Mouse (Mus musculus): ENCODE data around the gene Timm13. TPM values are rescaled to one million over a fixed set of nuclear protein-coding genes. Genes with fewer than 3 reads are reported as not detected.

The Timm13 gene
- polyA plus RNA-seq, 1 experiment from 2014 or later = 339 TPM

GRCm38 (mm10) chr10:80856267-80856666 is 44.5 kb downstream of the Timm13 start:
- peak overlapping the region; percentile 90; the same call in 1 of the 2 replicates for H3K9ac ChIP-seq
- peak overlapping the region; percentile 100 for H3K4me2 ChIP-seq (replicated peaks)
- H3K9me3 ChIP-seq (replicated peaks) = no peaks in the 10 kb centered on the region
- WGBS = 34% methylated on average over 3 of the region's 3 CpGs
- H3K27me3 ChIP-seq = no peaks in the 10 kb centered on the region
- no peak for ATAC-seq (ENCODE audit: insufficient number of reproducible peaks, low FRiP score, low TSS enrichment, low read depth)
- H3K4me1 ChIP-seq = peaks cover 38% of the 10 kb centered on the region
- peak overlapping the region; percentile 48; the same call in 1 of the 2 replicates for H3K27ac ChIP-seq (replicated peaks)
- peak overlapping the region; percentile 96 for H3K4me3 ChIP-seq (replicated peaks)
- peaks cover 20% of the 10 kb centered on the region for H3K36me3 ChIP-seq

GRCm38 (mm10) chr10:80855749-80856073 is 45.1 kb downstream of the Timm13 start:
- peak overlapping the region; percentile 90 for H3K9ac ChIP-seq
- H3K4me3 ChIP-seq (replicated peaks) = peak overlapping the region; percentile 96
- H3K4me1 ChIP-seq = peaks cover 38% of the 10 kb centered on the region
- H3K4me2 ChIP-seq (replicated peaks) = peak overlapping the region; percentile 100
- 13% methylated on average over 11 of the region's 11 CpGs for WGBS
- no peaks in the 10 kb centered on the region for H3K9me3 ChIP-seq (replicated peaks)
- H3K27me3 ChIP-seq = no peaks in the 10 kb centered on the region
- H3K27ac ChIP-seq (replicated peaks) = peak overlapping the region; percentile 48; the same call in 1 of the 2 replicates
- peaks cover 24% of the 10 kb centered on the region for H3K36me3 ChIP-seq
- no peak for ATAC-seq (ENCODE audit: insufficient number of reproducible peaks, low FRiP score, low TSS enrichment, low read depth)

GRCm38 (mm10) chr10:80854913-80855748 is 45.6 kb downstream of the Timm13 start, which contains the start of the genes Lsm7 and Sppl2b:
Lsm7 (minus strand) TSS chr10:80855209.
Sppl2b (plus strand) TSS chr10:80855275.
- Histone ChIP-seq H3K4me1 (peaks cover 38% of the 10 kb centered on the region), H3K27ac (replicated peaks) (peak within 1 kb of the TSS; percentile 72), H3K27me3 (no peaks in the 10 kb centered on the region), H3K9ac (peak within 1 kb of the TSS; percentile 90), H3K36me3 (peaks cover 24% of the 10 kb centered on the region), H3K9me3 (replicated peaks) (no peaks in the 10 kb centered on the region), H3K4me3 (replicated peaks) (peak within 1 kb of the TSS; percentile 96), H3K4me2 (replicated peaks) (peak within 1 kb of the TSS; percentile 100)
- WGBS = under 1% methylated on average over 81 of the region's 81 CpGs
- peak; percentile 86 for ATAC-seq (ENCODE audit: insufficient number of reproducible peaks, low FRiP score, low TSS enrichment, low read depth)

Other genes with a start within 250 kb of the Timm13 start
- 82.2 and 82.7 TPM in 2 replicates for gene Btbd2, start 243.9 kb downstream of the Timm13 start, polyA plus RNA-seq (2015; fragmentation: Nextera tagmentation; extraction: Ambion mirVana)
- gene Mknk2, start 222.9 kb downstream of the Timm13 start, polyA plus RNA-seq (2015; fragmentation: Nextera tagmentation; extraction: Ambion mirVana) = 99.0 and 105 TPM in 2 replicates
- 48.2 and 51.8 TPM in 2 replicates for gene Mob3a, start 199.0 kb downstream of the Timm13 start, polyA plus RNA-seq (2015; fragmentation: Nextera tagmentation; extraction: Ambion mirVana)
- 27.0 and 28.0 TPM in 2 replicates for gene Izumo4, start 198.8 kb downstream of the Timm13 start, polyA plus RNA-seq (2015; fragmentation: Nextera tagmentation; extraction: Ambion mirVana)
- 75.2 and 76.1 TPM in 2 replicates for gene Ap3d1, start 158.7 kb downstream of the Timm13 start, polyA plus RNA-seq (2015; fragmentation: Nextera tagmentation; extraction: Ambion mirVana)
- 17.1 and 21.7 TPM in 2 replicates for gene Dot1l, start 145.8 kb downstream of the Timm13 start, polyA plus RNA-seq (2015; fragmentation: Nextera tagmentation; extraction: Ambion mirVana)
- 68.1 and 79.7 TPM in 2 replicates for gene Sf3a2, start 102.8 kb downstream of the Timm13 start, polyA plus RNA-seq (2015; fragmentation: Nextera tagmentation; extraction: Ambion mirVana)
- gene Plekhj1, start 102.3 kb downstream of the Timm13 start, polyA plus RNA-seq (2015; fragmentation: Nextera tagmentation; extraction: Ambion mirVana) = 121 and 125 TPM in 2 replicates
- 0.09 TPM in 1 of 2 replicates, not detected in the other for gene Amh, start 95.7 kb downstream of the Timm13 start, polyA plus RNA-seq (2015; fragmentation: Nextera tagmentation; extraction: Ambion mirVana)
- 10.0 and 13.8 TPM in 2 replicates for gene Jsrp1, start 87.5 kb downstream of the Timm13 start, polyA plus RNA-seq (2015; fragmentation: Nextera tagmentation; extraction: Ambion mirVana)
- 1,751 and 1,885 TPM in 2 replicates for gene Oaz1, start 74.3 kb downstream of the Timm13 start, polyA plus RNA-seq (2015; fragmentation: Nextera tagmentation; extraction: Ambion mirVana)
- 2.2 and 2.5 TPM in 2 replicates for gene Lingo3, start 56.9 kb downstream of the Timm13 start, polyA plus RNA-seq (2015; fragmentation: Nextera tagmentation; extraction: Ambion mirVana)
- 252 and 265 TPM in 2 replicates for gene Lsm7, start 45.8 kb downstream of the Timm13 start, polyA plus RNA-seq (2015; fragmentation: Nextera tagmentation; extraction: Ambion mirVana)
- gene Sppl2b, start 45.7 kb downstream of the Timm13 start, polyA plus RNA-seq (2015; fragmentation: Nextera tagmentation; extraction: Ambion mirVana) = 51.3 and 60.7 TPM in 2 replicates
- gene Tmprss9, start 29.1 kb downstream of the Timm13 start, polyA plus RNA-seq (2015; fragmentation: Nextera tagmentation; extraction: Ambion mirVana) = 0.04 and 0.05 TPM in 2 replicates
- gene Lmnb2, start 17.3 kb upstream of the Timm13 start, polyA plus RNA-seq (2015; fragmentation: Nextera tagmentation; extraction: Ambion mirVana) = 56.7 and 60.1 TPM in 2 replicates
- 43.7 and 46.6 TPM in 2 replicates for gene Gadd45b, start 29.1 kb upstream of the Timm13 start, polyA plus RNA-seq (2015; fragmentation: Nextera tagmentation; extraction: Ambion mirVana)
- 11.2 and 12.3 TPM in 2 replicates for gene Gng7, start 114.0 kb upstream of the Timm13 start, polyA plus RNA-seq (2015; fragmentation: Nextera tagmentation; extraction: Ambion mirVana)
- gene Diras1, start 124.7 kb upstream of the Timm13 start, polyA plus RNA-seq (2015; fragmentation: Nextera tagmentation; extraction: Ambion mirVana) = 1.4 and 1.9 TPM in 2 replicates
- gene Slc39a3, start 136.5 kb upstream of the Timm13 start, polyA plus RNA-seq (2015; fragmentation: Nextera tagmentation; extraction: Ambion mirVana) = 21.7 and 22.7 TPM in 2 replicates
- 199 and 216 TPM in 2 replicates for gene Sgta, start 159.2 kb upstream of the Timm13 start, polyA plus RNA-seq (2015; fragmentation: Nextera tagmentation; extraction: Ambion mirVana)
- 81.3 and 87.7 TPM in 2 replicates for gene Thop1, start 169.1 kb upstream of the Timm13 start, polyA plus RNA-seq (2015; fragmentation: Nextera tagmentation; extraction: Ambion mirVana)
- gene Creb3l3, start 197.9 kb upstream of the Timm13 start, polyA plus RNA-seq (2015; fragmentation: Nextera tagmentation; extraction: Ambion mirVana) = 0.89 and 0.92 TPM in 2 replicates
- gene Map2k2, start 204.9 kb upstream of the Timm13 start, polyA plus RNA-seq (2015; fragmentation: Nextera tagmentation; extraction: Ambion mirVana) = 189 and 197 TPM in 2 replicates
- 57.6 and 59.4 TPM in 2 replicates for gene Zbtb7a, start 234.3 kb upstream of the Timm13 start, polyA plus RNA-seq (2015; fragmentation: Nextera tagmentation; extraction: Ambion mirVana)

Measured in embryonic facial prominence, embryonic 15.5 days (tissue).